Mouse (Mus musculus): ENCODE data around the gene Fam222b. TPM values are rescaled to one million over a fixed set of nuclear protein-coding genes. Genes with fewer than 3 reads are reported as not detected.

Fam222b gene
- total and polyA plus RNA-seq, 2 experiments from 2014 or later = 10.8 to 11.1 TPM

- WGBS = 83% methylated on average over 6 of the region's 6 CpGs
- DNase-seq (ENCODE audit: low spot score) (no peak), ATAC-seq (ENCODE audit: insufficient read depth, low read depth) (no peak)
- H3K9ac ChIP-seq (replicated peaks; ENCODE audit: low read depth, low read length) = no peak overlapping the region
- TF ChIP-seq EP300 (IDR thresholded peaks at IDR 0.05; ENCODE audit: low read depth) (no peak), CTCF (IDR thresholded peaks at IDR 0.05; ENCODE audit: low read depth) (no peak)
- no peak overlapping the region for H3K27ac ChIP-seq (ENCODE audit: low read depth)
- H3K4me1 ChIP-seq (ENCODE audit: control insufficient read depth, insufficient read depth) = peaks cover 3% of the 10 kb centered on the region; the same call in 1 of the 2 replicates
- no peaks in the 10 kb centered on the region for H3K9me3 ChIP-seq (replicated peaks; ENCODE audit: control insufficient read depth, low read length)
- H3K4me3 ChIP-seq (ENCODE audit: low read depth, low read length) = no peak overlapping the region
- no peak overlapping the region for H3K4me2 ChIP-seq (ENCODE audit: low read depth, low read length)
- H3K27me3 ChIP-seq (ENCODE audit: control insufficient read depth, insufficient read depth, low read length) = no peaks in the 10 kb centered on the region
- peaks cover 57% of the 10 kb centered on the region for H3K36me3 ChIP-seq (replicated peaks; ENCODE audit: control insufficient read depth, insufficient read depth, low read length)
These were observed 61.8 kb downstream of the Fam222b start for GRCm38 (mm10) chr11:78156156-78156699.

- DNase-seq (ENCODE audit: low spot score) (peak; percentile 89), ATAC-seq (ENCODE audit: insufficient read depth, low read depth) (peak; percentile 54)
- no peaks in the 10 kb centered on the region for H3K9me3 ChIP-seq (replicated peaks; ENCODE audit: control insufficient read depth, low read length)
- peaks cover 20% of the 10 kb centered on the region; the same call in 1 of the 2 replicates for H3K4me1 ChIP-seq (ENCODE audit: control insufficient read depth, insufficient read depth)
- peaks cover 53% of the 10 kb centered on the region for H3K36me3 ChIP-seq (replicated peaks; ENCODE audit: control insufficient read depth, insufficient read depth, low read length)
- H3K27ac ChIP-seq (ENCODE audit: low read depth) = no peak overlapping the region
- 9% methylated on average over 2 of the region's 2 CpGs for WGBS
- no peaks in the 10 kb centered on the region for H3K27me3 ChIP-seq (ENCODE audit: control insufficient read depth, insufficient read depth, low read length)
- no peak overlapping the region for H3K4me2 ChIP-seq (ENCODE audit: low read depth, low read length)
- no peak overlapping the region for H3K4me3 ChIP-seq (ENCODE audit: low read depth, low read length)
- H3K9ac ChIP-seq (replicated peaks; ENCODE audit: low read depth, low read length) = no peak overlapping the region
- TF ChIP-seq EP300 (IDR thresholded peaks at IDR 0.05; ENCODE audit: low read depth) (no peak; the same call in 1 of the 2 replicates), CTCF (IDR thresholded peaks at IDR 0.05; ENCODE audit: low read depth) (peak; percentile 99)
These were observed 64.6 kb downstream of the Fam222b start for GRCm38 (mm10) chr11:78159096-78159495.

- no peak for DNase-seq (ENCODE audit: low spot score)
- TF ChIP-seq EP300 (IDR thresholded peaks at IDR 0.05; ENCODE audit: low read depth) (no peak), CTCF (IDR thresholded peaks at IDR 0.05; ENCODE audit: low read depth) (no peak)
These were observed 65.1 kb downstream of the Fam222b start for GRCm38 (mm10) chr11:78159557-78159956.

GRCm38 (mm10) chr11:78160171-78160570 is 65.7 kb downstream of the Fam222b start:
- 87% methylated on average over 18 of the region's 18 CpGs for WGBS
- H3K36me3 ChIP-seq (replicated peaks; ENCODE audit: control insufficient read depth, insufficient read depth, low read length) = peaks cover 42% of the 10 kb centered on the region

More at GRCm38 (mm10) chr11:78159557-78159956, 65.1 kb downstream of the Fam222b start:
- Histone ChIP-seq H3K9me3 (replicated peaks; ENCODE audit: control insufficient read depth, low read length) (no peaks in the 10 kb centered on the region), H3K9ac (replicated peaks; ENCODE audit: low read depth, low read length) (no peak overlapping the region), H3K27me3 (ENCODE audit: control insufficient read depth, insufficient read depth, low read length) (no peaks in the 10 kb centered on the region), H3K4me3 (ENCODE audit: low read depth, low read length) (no peak overlapping the region), H3K27ac (ENCODE audit: low read depth) (no peak overlapping the region), H3K36me3 (replicated peaks; ENCODE audit: control insufficient read depth, insufficient read depth, low read length) (peaks cover 49% of the 10 kb centered on the region), H3K4me2 (ENCODE audit: low read depth, low read length) (no peak overlapping the region), H3K4me1 (ENCODE audit: control insufficient read depth, insufficient read depth) (peaks cover 25% of the 10 kb centered on the region; the same call in 1 of the 2 replicates)
- WGBS = 66% methylated on average over 7 of the region's 7 CpGs
- ATAC-seq (ENCODE audit: insufficient read depth, low read depth) = no peak

GRCm38 (mm10) chr11:78160675-78161074 is 66.2 kb downstream of the Fam222b start:
- no peak overlapping the region for H3K27ac ChIP-seq (ENCODE audit: low read depth)
- peaks cover 28% of the 10 kb centered on the region for H3K4me1 ChIP-seq (ENCODE audit: control insufficient read depth, insufficient read depth)
- H3K9ac ChIP-seq (replicated peaks; ENCODE audit: low read depth, low read length) = no peak overlapping the region
- TF ChIP-seq EP300 (IDR thresholded peaks at IDR 0.05; ENCODE audit: low read depth) (no peak), CTCF (IDR thresholded peaks at IDR 0.05; ENCODE audit: low read depth) (no peak)
- peaks cover 42% of the 10 kb centered on the region for H3K36me3 ChIP-seq (replicated peaks; ENCODE audit: control insufficient read depth, insufficient read depth, low read length)
- no peaks in the 10 kb centered on the region for H3K27me3 ChIP-seq (ENCODE audit: control insufficient read depth, insufficient read depth, low read length)
- H3K4me3 ChIP-seq (ENCODE audit: low read depth, low read length) = no peak overlapping the region
- ATAC-seq (ENCODE audit: insufficient read depth, low read depth) (no peak), DNase-seq (ENCODE audit: low spot score) (no peak)
- WGBS = 81% methylated on average over 3 of the region's 3 CpGs
- no peak overlapping the region for H3K4me2 ChIP-seq (ENCODE audit: low read depth, low read length)
- H3K9me3 ChIP-seq (replicated peaks; ENCODE audit: control insufficient read depth, low read length) = no peaks in the 10 kb centered on the region

More at GRCm38 (mm10) chr11:78160171-78160570, 65.7 kb downstream of the Fam222b start:
- H3K4me3 ChIP-seq (ENCODE audit: low read depth, low read length) = no peak overlapping the region
- H3K9ac ChIP-seq (replicated peaks; ENCODE audit: low read depth, low read length) = no peak overlapping the region
- peaks cover 26% of the 10 kb centered on the region; the same call in 1 of the 2 replicates for H3K4me1 ChIP-seq (ENCODE audit: control insufficient read depth, insufficient read depth)
- no peak overlapping the region for H3K4me2 ChIP-seq (ENCODE audit: low read depth, low read length)
- H3K27me3 ChIP-seq (ENCODE audit: control insufficient read depth, insufficient read depth, low read length) = no peaks in the 10 kb centered on the region
- H3K27ac ChIP-seq (ENCODE audit: low read depth) = no peak overlapping the region
- TF ChIP-seq CTCF (IDR thresholded peaks at IDR 0.05; ENCODE audit: low read depth) (no peak), EP300 (IDR thresholded peaks at IDR 0.05; ENCODE audit: low read depth) (no peak)
- DNase-seq (ENCODE audit: low spot score) (no peak), ATAC-seq (ENCODE audit: insufficient read depth, low read depth) (no peak)
- no peaks in the 10 kb centered on the region for H3K9me3 ChIP-seq (replicated peaks; ENCODE audit: control insufficient read depth, low read length)

DNA sequence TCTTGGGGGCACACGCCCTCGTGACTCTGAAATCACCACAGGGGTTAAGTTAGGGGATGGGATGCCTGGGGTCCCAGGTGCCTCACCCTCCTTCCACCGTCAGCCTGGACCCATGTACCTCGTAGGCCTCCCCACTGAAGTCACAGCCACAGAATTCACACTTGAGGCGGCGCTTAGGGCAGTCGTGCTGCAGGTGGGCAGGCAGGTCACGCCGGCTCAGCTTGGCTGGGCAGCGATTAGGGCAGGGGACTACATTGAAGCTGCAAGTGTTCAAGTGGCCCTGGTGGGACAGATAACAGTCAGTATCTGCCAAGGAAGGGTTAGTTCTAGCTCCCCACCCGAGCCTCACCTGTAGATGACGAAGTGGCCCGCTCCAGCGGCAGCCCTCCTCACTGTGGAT is 66.7 kb downstream of the Fam222b start:
- ATAC-seq (ENCODE audit: insufficient read depth, low read depth) (no peak), DNase-seq (ENCODE audit: low spot score) (no peak)
- whole genome bisulfite sequencing = 88% methylated on average over 14 of the region's 14 CpGs
- no peak overlapping the region for H3K4me3 ChIP-seq (ENCODE audit: low read depth, low read length)
- H3K9me3 ChIP-seq (replicated peaks; ENCODE audit: control insufficient read depth, low read length) = no peaks in the 10 kb centered on the region
- H3K27ac ChIP-seq (ENCODE audit: low read depth) = no peak overlapping the region
- H3K4me2 ChIP-seq (ENCODE audit: low read depth, low read length) = no peak overlapping the region
- TF ChIP-seq CTCF (IDR thresholded peaks at IDR 0.05; ENCODE audit: low read depth) = no peak
- TF ChIP-seq EP300 (IDR thresholded peaks at IDR 0.05; ENCODE audit: low read depth) = no peak
- no peak overlapping the region for H3K9ac ChIP-seq (replicated peaks; ENCODE audit: low read depth, low read length)
- H3K4me1 ChIP-seq (ENCODE audit: control insufficient read depth, insufficient read depth) = peaks cover 33% of the 10 kb centered on the region
- H3K36me3 ChIP-seq (replicated peaks; ENCODE audit: control insufficient read depth, insufficient read depth, low read length) = peaks cover 42% of the 10 kb centered on the region
- no peaks in the 10 kb centered on the region for H3K27me3 ChIP-seq (ENCODE audit: control insufficient read depth, insufficient read depth, low read length)
